Mouse (Mus musculus): ENCODE measurements around the gene Ccdc120.

DNA sequence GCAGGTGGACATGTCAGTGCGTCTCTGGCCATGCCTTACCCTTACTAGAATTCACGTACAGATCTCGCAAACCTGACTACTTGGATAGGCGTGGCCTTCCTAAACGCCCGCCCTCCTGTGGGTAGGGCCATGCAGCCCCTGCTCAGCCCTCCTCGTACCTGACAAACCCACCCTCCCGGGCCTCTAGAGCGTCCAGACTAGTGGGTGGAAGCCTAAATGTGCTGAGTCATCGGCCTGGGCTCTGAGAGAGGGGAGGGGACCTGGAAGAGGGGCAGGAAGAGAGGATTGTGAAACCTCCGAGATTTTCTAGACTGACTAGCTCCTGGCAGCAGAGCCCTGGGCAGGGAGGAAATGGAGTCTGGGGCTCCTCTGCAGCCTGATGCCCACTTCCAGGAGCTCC, 15.1 kb upstream of the Ccdc120 start:
- TF ChIP-seq CTCF (IDR thresholded peaks at IDR 0.05; ENCODE audit: low read depth, low read length) (no peak), POLR2A (IDR thresholded peaks at IDR 0.05; ENCODE audit: extremely low read depth, insufficient read depth, low read length) (no peak)

Measured in liver, adult 2 months (tissue).